Mouse (Mus musculus): ENCODE results near the gene Ccdc8. TPM values are rescaled to one million over a fixed set of nuclear protein-coding genes. Genes with fewer than 3 reads are reported as not detected.
A peak's percentile ranks its signal among the peaks of the same experiment; 100 is the strongest.

Gene Ccdc8
- 28.1 and 34.0 TPM in 2 replicates for polyA plus RNA-seq (2015; fragmentation: Nextera tagmentation; extraction: Ambion mirVana)

- H3K27me3 ChIP-seq, result no peaks in the 10 kb centered on the region
- peak within 1 kb of the TSS; percentile 67 for H3K4me3 ChIP-seq
- H3K9me3 ChIP-seq (replicated peaks), result no peaks in the 10 kb centered on the region
- peaks cover 72% of the 10 kb centered on the region for H3K4me1 ChIP-seq (replicated peaks)
- H3K36me3 ChIP-seq, result peaks cover 2% of the 10 kb centered on the region
- H3K4me2 ChIP-seq, result peak within 1 kb of the TSS; percentile 83
- ATAC-seq (replicated peaks; ENCODE audit: insufficient number of reproducible peaks, insufficient read depth, low FRiP score, low read depth), result no peak
- peak within 1 kb of the TSS; percentile 92 for H3K27ac ChIP-seq
- H3K9ac ChIP-seq, result peak within 1 kb of the TSS; percentile 82; the same call in 1 of the 2 replicates
- 93% methylated on average over 5 of the region's 5 CpGs for WGBS
These were observed at the start of gene Ccdc8 for GRCm38 (mm10) chr7:16992451-16992807. Gene Ccdc8, plus strand, starts transcription at chr7:16992708.

DNA sequence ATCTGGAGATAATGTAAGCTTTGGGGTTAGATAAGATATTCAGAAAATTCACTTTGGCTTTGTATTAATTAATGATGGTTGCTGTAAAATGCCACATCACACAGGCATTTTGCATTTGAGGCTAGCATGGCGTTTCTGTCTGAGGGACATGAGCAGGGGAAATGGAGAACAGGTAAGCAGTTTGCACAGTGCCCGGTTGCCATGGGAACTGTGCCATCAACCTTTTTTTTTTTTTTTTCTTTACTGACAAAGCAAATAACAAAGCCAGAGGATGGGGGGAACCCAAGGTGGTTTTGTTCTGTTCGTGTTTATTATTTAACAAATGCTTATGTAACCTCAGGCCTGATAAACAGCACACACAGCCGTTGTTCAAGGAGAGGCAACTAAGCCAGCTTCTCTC is 49.6 kb upstream of the Ccdc8 start:
- H3K9me3 ChIP-seq (replicated peaks), result no peaks in the 10 kb centered on the region
- 61% methylated on average over 4 of the region's 4 CpGs for WGBS
- peaks cover 52% of the 10 kb centered on the region for H3K4me1 ChIP-seq (replicated peaks)
- no peak overlapping the region for H3K9ac ChIP-seq
- no peak overlapping the region for H3K4me2 ChIP-seq
- no peaks in the 10 kb centered on the region for H3K36me3 ChIP-seq
- no peak for ATAC-seq (replicated peaks; ENCODE audit: insufficient number of reproducible peaks, insufficient read depth, low FRiP score, low read depth)
- H3K4me3 ChIP-seq, result no peak overlapping the region
- no peak overlapping the region for H3K27ac ChIP-seq
- H3K27me3 ChIP-seq, result peaks cover 30% of the 10 kb centered on the region

DNA sequence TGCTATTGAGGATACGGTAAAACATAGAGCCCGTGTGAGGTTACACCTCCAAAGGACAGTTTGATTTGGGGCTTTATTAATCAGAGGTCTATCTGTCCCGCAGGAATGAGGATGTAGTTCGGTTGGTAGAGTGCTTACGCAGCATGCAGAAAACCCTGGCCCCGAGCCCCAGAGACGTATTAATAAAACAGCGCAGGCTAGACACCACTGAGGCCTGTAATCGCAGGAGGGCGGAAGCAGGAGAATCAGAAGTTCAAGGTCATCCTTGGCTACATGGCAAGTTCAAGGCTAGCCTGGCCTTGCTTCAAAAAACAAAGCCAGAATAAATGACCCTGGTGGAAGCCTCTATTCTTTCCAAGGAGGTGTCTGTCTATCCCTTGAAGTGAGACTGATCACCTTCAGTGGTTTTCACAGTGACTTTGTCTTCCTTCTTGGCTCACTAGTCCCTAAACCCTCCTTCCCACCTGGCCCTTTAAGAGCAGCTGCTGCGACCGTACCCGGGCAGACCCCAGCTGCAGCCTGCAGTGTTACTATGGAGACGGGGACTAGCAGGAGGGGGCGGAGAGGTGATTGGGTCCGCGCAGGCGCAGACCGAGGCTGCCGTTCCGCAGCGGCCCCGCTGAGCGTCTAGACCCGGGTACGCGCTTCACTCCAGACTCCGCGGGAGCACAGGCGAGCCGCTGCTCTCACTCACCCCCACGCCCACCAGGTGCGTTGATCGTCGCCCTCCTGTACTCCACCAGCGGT is 48.3 kb upstream of the Ccdc8 start, which contains the start of gene Pnmal2:
Gene Pnmal2 (plus strand): TSS at position 622 of the 747 bp plus-strand sequence.
- peak within 1 kb of the TSS; percentile 69 for H3K4me3 ChIP-seq
- H3K9ac ChIP-seq, result peak within 1 kb of the TSS; percentile 75
- no peaks in the 10 kb centered on the region for H3K9me3 ChIP-seq (replicated peaks)
- H3K4me1 ChIP-seq (replicated peaks), result peaks cover 61% of the 10 kb centered on the region
- WGBS, result 18% methylated on average over 36 of the region's 36 CpGs
- peaks cover 39% of the 10 kb centered on the region for H3K27me3 ChIP-seq
- peak within 1 kb of the TSS; percentile 95 for H3K4me2 ChIP-seq
- ATAC-seq (replicated peaks; ENCODE audit: insufficient number of reproducible peaks, insufficient read depth, low FRiP score, low read depth), result peak; percentile 83
- H3K36me3 ChIP-seq, result no peaks in the 10 kb centered on the region
- H3K27ac ChIP-seq, result peak within 1 kb of the TSS; percentile 42; the same call in 1 of the 2 replicates

DNA sequence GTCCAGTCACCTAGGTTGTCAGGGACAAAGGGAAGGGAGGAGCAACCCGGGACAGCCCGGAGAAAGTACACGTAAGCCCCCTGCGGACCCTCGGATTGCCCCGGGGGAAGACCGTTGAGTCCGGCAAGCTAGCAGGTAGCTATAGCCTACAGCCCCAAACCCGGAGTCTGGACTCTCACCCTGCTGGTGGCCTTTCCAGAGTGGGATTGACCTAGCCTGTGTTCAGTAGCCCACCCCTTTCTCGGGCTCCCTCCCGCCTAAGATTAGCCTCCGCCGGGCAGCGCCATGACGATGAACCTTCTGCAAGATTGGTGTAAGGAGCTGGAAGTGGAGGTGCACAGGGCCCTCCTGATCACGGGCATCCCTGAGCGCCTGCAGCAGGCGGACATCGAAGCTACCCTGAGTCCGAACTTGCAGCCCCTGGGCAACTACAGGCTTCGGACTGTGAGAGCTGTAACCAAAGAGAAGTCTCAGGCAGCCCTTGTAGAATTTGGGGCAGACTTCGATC is 47.6 kb upstream of the Ccdc8 start:
- Histone ChIP-seq H3K27ac (peak overlapping the region; percentile 42; the same call in 1 of the 2 replicates), H3K9ac (peak overlapping the region; percentile 75), H3K27me3 (peaks cover 45% of the 10 kb centered on the region), H3K4me3 (peak overlapping the region; percentile 69), H3K4me2 (peak overlapping the region; percentile 95), H3K4me1 (replicated peaks) (peaks cover 62% of the 10 kb centered on the region), H3K36me3 (no peaks in the 10 kb centered on the region), H3K9me3 (replicated peaks) (no peaks in the 10 kb centered on the region)
- ATAC-seq (replicated peaks; ENCODE audit: insufficient number of reproducible peaks, insufficient read depth, low FRiP score, low read depth), result no peak
- 2% methylated on average over 22 of the region's 22 CpGs for WGBS

DNA sequence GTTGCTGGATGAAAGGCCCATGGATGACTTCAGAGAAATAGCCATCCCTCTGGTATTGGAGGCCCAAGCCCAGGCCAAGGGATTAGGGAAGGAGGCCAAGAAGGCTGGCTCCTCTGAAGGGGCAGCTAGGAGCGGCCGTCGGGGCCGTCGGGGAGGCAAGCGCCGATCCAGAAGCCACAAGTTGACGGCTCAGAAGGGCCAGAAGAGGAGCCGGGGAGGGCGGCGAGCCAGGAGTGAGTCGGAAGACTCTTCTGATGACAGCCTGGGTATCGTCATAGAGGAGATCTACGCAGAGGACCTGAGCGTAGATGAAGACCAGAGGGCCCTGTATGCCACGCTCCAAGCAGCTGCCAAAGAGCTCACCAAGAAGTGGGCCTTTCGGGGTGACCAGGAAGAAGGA is 47.1 kb upstream of the Ccdc8 start:
- ATAC-seq (replicated peaks; ENCODE audit: insufficient number of reproducible peaks, insufficient read depth, low FRiP score, low read depth), result no peak
- Histone ChIP-seq H3K4me1 (replicated peaks) (peaks cover 60% of the 10 kb centered on the region), H3K27ac (no peak overlapping the region), H3K36me3 (no peaks in the 10 kb centered on the region), H3K9ac (peak overlapping the region; percentile 75; the same call in 1 of the 2 replicates), H3K9me3 (replicated peaks) (no peaks in the 10 kb centered on the region), H3K27me3 (peaks cover 45% of the 10 kb centered on the region), H3K4me2 (peak overlapping the region; percentile 95), H3K4me3 (peak overlapping the region; percentile 69)
- WGBS, result 22% methylated on average over 17 of the region's 17 CpGs

GRCm38 (mm10) chr7:16946441-16947348 is 45.8 kb upstream of the Ccdc8 start:
- WGBS, result 5% methylated on average over 53 of the region's 53 CpGs
- H3K27me3 ChIP-seq, result peaks cover 45% of the 10 kb centered on the region
- peaks cover 59% of the 10 kb centered on the region for H3K4me1 ChIP-seq (replicated peaks)
- H3K36me3 ChIP-seq, result no peaks in the 10 kb centered on the region
- peak overlapping the region; percentile 50 for H3K4me3 ChIP-seq
- no peak for ATAC-seq (replicated peaks; ENCODE audit: insufficient number of reproducible peaks, insufficient read depth, low FRiP score, low read depth)
- H3K9ac ChIP-seq, result peak overlapping the region; percentile 59
- no peak overlapping the region for H3K27ac ChIP-seq
- peak overlapping the region; percentile 95 for H3K4me2 ChIP-seq
- H3K9me3 ChIP-seq (replicated peaks), result no peaks in the 10 kb centered on the region

DNA sequence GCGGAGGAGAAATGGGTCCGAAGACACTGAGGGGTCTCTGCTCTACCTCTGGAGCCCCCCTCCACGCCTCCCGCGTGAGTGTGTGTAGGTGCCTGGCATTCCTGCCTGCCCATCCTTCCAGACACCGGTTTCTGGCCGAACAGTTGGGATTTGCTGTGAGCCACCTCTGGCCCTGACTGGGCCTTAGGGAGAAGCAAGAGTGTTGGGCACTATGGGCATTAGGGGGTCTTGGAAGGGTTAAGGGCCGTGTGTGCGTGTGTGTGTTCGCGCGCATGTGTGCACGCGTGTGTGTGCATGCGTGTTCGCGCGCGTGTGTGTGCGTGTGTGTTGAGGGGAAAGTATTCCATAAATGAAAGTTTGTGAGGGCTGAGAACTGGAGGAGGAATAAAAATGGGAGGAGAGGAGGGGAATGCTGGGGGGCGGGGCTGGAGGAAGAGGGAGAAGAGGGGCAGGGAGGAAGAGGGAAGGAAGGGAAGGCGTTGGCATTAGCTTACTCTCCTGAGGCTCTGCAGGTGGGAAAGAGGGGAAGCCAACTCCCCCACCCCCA is 45.1 kb upstream of the Ccdc8 start:
- H3K4me1 ChIP-seq (replicated peaks), result peaks cover 59% of the 10 kb centered on the region
- 23% methylated on average over 22 of the region's 22 CpGs for WGBS
- peak overlapping the region; percentile 61; the same call in 1 of the 2 replicates for H3K27ac ChIP-seq
- H3K27me3 ChIP-seq, result peaks cover 45% of the 10 kb centered on the region
- H3K36me3 ChIP-seq, result no peaks in the 10 kb centered on the region
- peak overlapping the region; percentile 59 for H3K9ac ChIP-seq
- peak overlapping the region; percentile 95 for H3K4me2 ChIP-seq
- peak overlapping the region; percentile 50 for H3K4me3 ChIP-seq
- no peak for ATAC-seq (replicated peaks; ENCODE audit: insufficient number of reproducible peaks, insufficient read depth, low FRiP score, low read depth)
- H3K9me3 ChIP-seq (replicated peaks), result no peaks in the 10 kb centered on the region

- Histone ChIP-seq H3K27me3 (peaks cover 45% of the 10 kb centered on the region), H3K27ac (peak overlapping the region; percentile 61), H3K9ac (no peak overlapping the region), H3K9me3 (replicated peaks) (no peaks in the 10 kb centered on the region), H3K4me1 (replicated peaks) (peaks cover 59% of the 10 kb centered on the region), H3K4me3 (peak overlapping the region; percentile 17; the same call in 1 of the 2 replicates), H3K4me2 (peak overlapping the region; percentile 95), H3K36me3 (no peaks in the 10 kb centered on the region)
- WGBS, result 3% methylated on average over 4 of the region's 4 CpGs
- ATAC-seq (replicated peaks; ENCODE audit: insufficient number of reproducible peaks, insufficient read depth, low FRiP score, low read depth), result peak; percentile 38
These were observed 44.5 kb upstream of the Ccdc8 start for GRCm38 (mm10) chr7:16947959-16948361.

- WGBS, result 74% methylated on average over 8 of the region's 8 CpGs
- Histone ChIP-seq H3K9ac (no peak overlapping the region), H3K27ac (no peak overlapping the region), H3K4me1 (replicated peaks) (peaks cover 58% of the 10 kb centered on the region), H3K36me3 (no peaks in the 10 kb centered on the region), H3K4me3 (no peak overlapping the region), H3K9me3 (replicated peaks) (no peaks in the 10 kb centered on the region), H3K4me2 (no peak overlapping the region), H3K27me3 (peaks cover 45% of the 10 kb centered on the region)
- no peak for ATAC-seq (replicated peaks; ENCODE audit: insufficient number of reproducible peaks, insufficient read depth, low FRiP score, low read depth)
These were observed 43.5 kb upstream of the Ccdc8 start for GRCm38 (mm10) chr7:16948923-16949458.

DNA sequence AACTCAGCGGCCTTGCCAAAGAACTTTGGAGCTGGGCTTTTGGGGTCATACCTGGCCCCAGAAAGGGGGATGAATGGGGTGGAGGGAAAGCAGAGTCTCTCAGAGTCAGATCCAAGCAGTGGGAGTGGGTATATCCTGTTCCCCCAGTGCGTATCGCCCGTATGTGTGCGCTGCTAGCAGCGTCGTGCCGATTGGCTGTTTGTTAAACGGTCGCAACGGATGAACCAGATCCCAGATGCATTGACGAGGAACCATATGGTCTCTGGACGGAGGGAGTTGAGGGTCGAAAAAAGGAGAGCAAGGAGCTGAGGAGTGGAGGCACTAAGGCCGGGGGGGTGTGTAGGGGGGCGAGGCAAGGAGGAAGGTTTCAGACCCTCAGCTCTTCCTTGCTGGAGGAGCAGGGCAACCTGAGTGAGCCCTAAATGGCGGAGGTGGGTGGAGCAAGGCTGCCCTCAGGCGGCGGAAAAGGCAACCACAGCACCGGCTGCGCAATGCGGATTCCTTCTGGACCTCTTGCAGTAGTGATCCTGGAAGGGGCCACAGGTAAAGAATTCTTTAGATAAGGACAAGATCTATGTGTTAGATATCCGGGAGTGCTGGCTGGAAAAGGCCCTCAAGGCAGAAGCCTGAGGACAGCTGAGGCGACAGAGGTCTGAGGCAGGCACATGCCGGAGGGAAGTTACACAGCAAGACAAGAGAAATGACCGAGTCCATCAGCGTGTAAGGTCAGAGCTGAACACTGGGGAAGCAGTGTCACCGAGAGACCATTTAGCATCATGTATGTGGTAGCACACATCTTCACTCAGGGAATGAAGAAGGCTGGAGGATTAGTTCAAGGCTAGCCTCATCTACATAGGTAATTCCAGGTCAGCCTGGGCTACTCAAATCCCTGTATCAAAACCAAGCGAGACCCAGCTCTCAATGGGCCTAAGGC is 42.3 kb upstream of the Ccdc8 start:
- H3K36me3 ChIP-seq, result no peaks in the 10 kb centered on the region
- H3K27me3 ChIP-seq, result peaks cover 38% of the 10 kb centered on the region
- peak overlapping the region; percentile 33 for H3K4me3 ChIP-seq
- 10% methylated on average over 29 of the region's 29 CpGs for WGBS
- peak overlapping the region; percentile 2; the same call in 1 of the 2 replicates for H3K9ac ChIP-seq
- H3K4me2 ChIP-seq, result peak overlapping the region; percentile 64
- H3K27ac ChIP-seq, result no peak overlapping the region
- no peaks in the 10 kb centered on the region for H3K9me3 ChIP-seq (replicated peaks)
- peak; percentile 19; the same call in 1 of the 2 replicates for ATAC-seq (replicated peaks; ENCODE audit: insufficient number of reproducible peaks, insufficient read depth, low FRiP score, low read depth)
- H3K4me1 ChIP-seq (replicated peaks), result peaks cover 46% of the 10 kb centered on the region
